Mouse (Mus musculus) frontal cortex, postnatal 36 days (tissue): ENCODE measurements around the gene Zgrf1.

Source experiments
- DNase-seq, 2 experiments: peaks; one replicate each; pipeline ENCODE4 v3.0.0; 2022; ENCODE audit warnings: low spot score in 2 of 2

Zgrf1 gene

GRCm38 (mm10) chr3:127639875-127640761, 86.8 kb downstream of the Zgrf1 start:
- DNase-seq: no peak

- DNase-seq: no peak
Measured at GRCm38 (mm10) chr3:127640762-127641700, 87.7 kb downstream of the Zgrf1 start.

DNA sequence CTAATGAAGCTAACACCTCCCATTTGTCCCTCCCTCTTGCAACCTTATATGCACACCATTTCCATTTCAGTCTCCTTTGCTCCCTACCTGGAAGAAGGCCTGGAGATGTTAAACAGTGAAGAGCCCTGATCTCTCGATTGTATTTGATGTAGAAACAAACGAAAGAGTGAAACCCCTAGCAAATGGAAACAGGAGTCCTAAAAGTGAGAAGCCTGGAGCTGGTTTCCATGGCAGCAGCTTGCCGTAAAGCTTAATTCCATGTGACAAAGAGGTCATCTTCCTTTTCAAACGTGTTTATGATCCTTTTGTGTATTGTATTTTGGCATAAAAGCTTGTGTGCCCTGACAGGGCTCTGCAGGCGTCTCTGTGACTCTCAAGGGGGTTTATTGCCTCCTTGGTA, 88.9 kb downstream of the Zgrf1 start:
- DNase-seq: no peak

DNA sequence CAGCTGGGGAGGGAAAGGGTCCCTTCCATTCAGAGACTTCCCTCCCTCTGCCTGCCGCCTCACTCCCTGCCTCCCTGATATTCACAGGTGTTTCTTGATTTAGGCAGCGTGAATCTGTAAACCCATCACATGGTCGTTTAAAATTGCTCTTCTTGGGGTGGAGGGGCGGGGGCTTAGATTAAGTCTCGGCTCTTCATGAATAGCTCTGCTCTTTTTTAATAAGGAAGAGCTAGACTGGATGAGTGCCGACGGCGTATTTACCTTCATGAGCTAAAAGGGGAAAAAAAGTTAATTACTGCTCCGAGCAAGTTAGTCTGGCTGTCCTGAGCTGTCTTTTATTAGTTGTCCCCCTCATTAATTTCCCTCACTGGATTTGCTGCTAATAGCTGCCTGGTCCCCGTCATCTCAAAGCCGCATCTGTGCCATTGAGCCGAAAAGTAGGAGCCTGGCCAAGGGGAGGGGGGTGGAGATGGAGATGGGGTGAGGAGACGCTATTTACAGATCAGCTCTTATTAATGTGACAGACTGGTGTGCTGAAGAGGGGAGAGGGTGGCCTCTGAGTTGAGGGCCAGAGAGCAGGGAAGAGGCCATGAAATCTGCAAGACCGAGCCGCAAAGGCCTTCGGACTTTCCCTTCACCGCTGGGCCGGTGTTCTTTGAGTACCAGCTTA, 93.0 kb downstream of the Zgrf1 start:
- DNase-seq: no peak

- DNase-seq: no peak
Measured at GRCm38 (mm10) chr3:127651742-127652653, 98.7 kb downstream of the Zgrf1 start.

GRCm38 (mm10) chr3:127660712-127661111, 107.4 kb downstream of the Zgrf1 start:
- no peak for DNase-seq

DNA sequence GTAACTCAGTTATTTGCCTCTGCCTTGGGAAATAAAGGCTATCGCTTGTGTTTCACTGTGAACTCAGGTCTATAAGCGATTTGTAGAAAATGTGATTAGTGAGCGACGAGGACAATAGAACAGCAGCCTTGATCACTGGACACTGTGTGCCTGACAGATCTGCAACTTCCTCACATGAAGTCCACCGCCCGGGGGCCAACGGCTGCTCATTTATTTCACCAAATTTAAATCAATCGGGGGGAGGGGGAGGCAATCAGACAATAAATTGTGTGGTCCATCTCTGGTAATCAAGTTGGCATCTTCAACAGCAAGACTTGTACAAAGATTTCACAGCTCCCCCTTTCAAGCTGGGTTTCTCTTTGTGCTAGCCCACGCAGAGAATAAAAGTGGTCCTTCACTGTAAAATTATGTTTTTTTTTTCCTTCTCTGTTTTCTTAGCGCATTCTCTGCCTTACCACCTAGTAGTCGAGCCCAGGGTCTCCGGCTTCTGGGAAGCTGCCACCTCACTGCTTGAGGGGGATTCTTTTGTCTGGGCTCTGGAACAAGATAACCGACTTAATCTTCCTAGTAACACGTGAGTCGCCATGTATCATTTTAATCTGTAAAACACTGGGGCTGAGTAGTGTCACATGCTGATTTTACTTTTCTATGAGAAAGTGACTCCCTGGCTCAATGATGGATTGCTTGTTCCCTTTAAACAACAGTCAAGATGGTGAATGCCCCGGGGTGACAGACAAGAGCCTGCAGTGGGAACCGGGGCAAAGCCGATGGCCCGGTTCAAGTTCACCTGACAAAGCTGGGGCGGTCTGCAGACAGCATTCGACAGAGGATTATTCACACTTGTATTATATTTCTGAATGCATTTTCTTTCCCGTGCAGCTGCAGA, 108.6 kb downstream of the Zgrf1 start:
- DNase-seq: no peak
